Mouse (Mus musculus) brain, embryonic 14.5 days (tissue): Measurements from ENCODE around the gene Dppa4.

Source experiments
- CTCF ChIP-seq: fragments of 200-500 bp; IDR thresholded peaks from 2 replicates; pipeline ENCODE4 v1.5.1; 2012; ENCODE audit warnings: inconsistent platforms, mild to moderate bottlenecking, moderate library complexity, borderline replicate concordance; ENCODE audit not compliant: insufficient read depth, insufficient read length; ENCODE audit errors: extremely low read depth
- POLR2A ChIP-seq: fragments of 200-500 bp; IDR thresholded peaks from 2 replicates; pipeline ENCODE4 v1.6.1; 2012; ENCODE audit warnings: mild to moderate bottlenecking, inconsistent platforms, borderline replicate concordance; ENCODE audit not compliant: poor library complexity, insufficient read depth, insufficient read length, severe bottlenecking; ENCODE audit errors: extremely low read depth

DNA sequence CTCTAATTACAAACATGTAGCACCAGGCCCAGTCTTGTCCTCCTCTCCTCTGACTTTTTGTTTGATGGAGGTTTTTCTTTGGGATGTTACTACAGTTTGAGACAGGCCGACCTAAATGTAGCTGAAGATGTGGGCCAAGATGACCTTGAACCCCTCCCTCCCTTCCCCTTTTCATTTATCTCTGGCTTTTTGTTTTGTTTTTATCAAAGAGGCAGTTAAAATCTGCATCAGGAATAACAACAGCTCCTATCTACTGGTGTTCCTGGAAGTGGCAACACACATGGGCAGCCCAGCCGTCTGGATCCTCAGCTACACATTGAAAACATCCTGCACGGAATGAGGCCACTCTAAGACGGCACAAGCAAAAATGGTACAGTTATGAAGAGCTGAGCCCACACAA is 17.7 kb upstream of the Dppa4 start:
- no peak for TF ChIP-seq CTCF
- no peak for TF ChIP-seq POLR2A
